Mouse (Mus musculus) brain, embryonic 14.5 days (tissue): ENCODE data around the gene Cacna2d1. TPM values are rescaled to one million over a fixed set of nuclear protein-coding genes. Genes with fewer than 3 reads are reported as not detected.
A peak's percentile ranks its signal among the peaks of the same experiment; 100 is the strongest.

ENCODE experiments used
- DNase-seq: peaks from one replicate; pipeline ENCODE4 v3.0.0-alpha.2; 2011; ENCODE audit warnings: low read depth
- CTCF ChIP-seq: fragments of 200-500 bp; IDR thresholded peaks from 2 replicates; pipeline ENCODE4 v1.5.1; 2012; ENCODE audit warnings: inconsistent platforms, mild to moderate bottlenecking, moderate library complexity, borderline replicate concordance; ENCODE audit not compliant: insufficient read depth, insufficient read length; ENCODE audit errors: extremely low read depth
- POLR2A ChIP-seq: fragments of 200-500 bp; IDR thresholded peaks from 2 replicates; pipeline ENCODE4 v1.6.1; 2012; ENCODE audit warnings: mild to moderate bottlenecking, inconsistent platforms, borderline replicate concordance; ENCODE audit not compliant: poor library complexity, insufficient read depth, insufficient read length, severe bottlenecking; ENCODE audit errors: extremely low read depth
- polyA plus RNA-seq: library from polyadenylated mRNA; depleted of rRNA; stranded (reverse); fragments of >200 nt; gene quantifications from 2 replicates; pipeline ENCODE4 v1.2.3, GENCODE M21; 2012

Cacna2d1 gene
- polyA plus RNA-seq, 1 experiment: 43.3 TPM

DNA sequence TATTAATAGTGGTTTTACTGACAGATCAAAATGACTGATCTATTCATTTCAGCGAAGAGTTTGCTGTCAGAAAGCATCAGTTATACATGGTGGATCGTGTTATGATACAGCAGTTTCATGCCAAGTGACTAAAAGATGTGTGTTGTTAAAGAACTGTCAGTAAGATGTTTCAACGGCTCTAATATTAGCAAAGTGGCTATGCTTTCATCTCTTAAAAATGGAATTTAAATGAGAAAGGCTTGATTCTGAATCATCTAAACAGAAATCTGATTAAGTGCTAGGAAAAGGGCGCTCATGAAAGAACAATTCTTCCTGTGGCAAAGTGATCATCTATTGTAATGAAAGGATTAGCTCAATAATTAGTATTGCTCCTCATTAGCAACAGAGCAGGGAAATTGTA is 287.5 kb downstream of the Cacna2d1 start:
- DNase-seq: peak; percentile 45
- TF ChIP-seq CTCF: no peak
- no peak for TF ChIP-seq POLR2A

DNA sequence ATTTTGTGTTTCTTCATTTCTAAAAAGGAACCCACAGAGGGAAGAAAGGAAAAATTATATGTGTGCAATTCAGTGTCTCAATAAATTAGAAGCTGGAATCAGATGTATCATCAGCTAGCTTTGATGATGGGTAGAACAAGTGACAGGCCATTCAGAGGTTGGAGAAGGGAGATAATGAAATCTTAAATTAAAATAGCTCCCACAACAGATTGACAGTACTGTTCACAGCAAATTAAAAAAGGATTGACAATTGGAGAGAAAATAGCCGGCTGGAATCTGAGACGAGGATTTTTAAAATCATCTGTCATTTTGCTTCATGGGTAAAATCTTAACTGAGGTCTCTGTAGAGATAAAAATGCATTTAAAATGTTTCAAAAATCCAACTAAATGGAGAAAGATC is 290.9 kb downstream of the Cacna2d1 start:
- peak; percentile 55 for DNase-seq
- TF ChIP-seq CTCF (no peak), POLR2A (no peak)

DNA sequence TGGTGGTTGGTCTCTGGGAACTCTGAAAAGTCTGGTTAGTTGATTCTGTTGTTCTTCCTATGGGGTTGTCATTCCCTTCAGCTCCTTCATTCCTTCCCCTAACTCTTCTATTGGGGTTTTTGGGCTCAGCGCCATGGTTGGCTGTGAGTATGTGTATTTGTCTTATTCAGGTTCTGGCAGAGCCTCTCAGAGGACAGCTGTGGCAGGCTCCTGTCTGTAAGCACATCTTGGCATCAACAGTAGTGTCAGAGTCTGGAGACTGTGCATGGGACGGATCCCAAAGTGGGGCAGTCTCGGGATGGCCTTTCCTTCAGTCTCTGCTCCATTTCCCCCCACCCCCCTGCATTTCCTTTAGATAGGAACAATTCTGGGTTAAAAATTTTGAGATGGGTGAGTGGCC is 294.9 kb downstream of the Cacna2d1 start:
- TF ChIP-seq POLR2A (no peak), CTCF (no peak)

DNA sequence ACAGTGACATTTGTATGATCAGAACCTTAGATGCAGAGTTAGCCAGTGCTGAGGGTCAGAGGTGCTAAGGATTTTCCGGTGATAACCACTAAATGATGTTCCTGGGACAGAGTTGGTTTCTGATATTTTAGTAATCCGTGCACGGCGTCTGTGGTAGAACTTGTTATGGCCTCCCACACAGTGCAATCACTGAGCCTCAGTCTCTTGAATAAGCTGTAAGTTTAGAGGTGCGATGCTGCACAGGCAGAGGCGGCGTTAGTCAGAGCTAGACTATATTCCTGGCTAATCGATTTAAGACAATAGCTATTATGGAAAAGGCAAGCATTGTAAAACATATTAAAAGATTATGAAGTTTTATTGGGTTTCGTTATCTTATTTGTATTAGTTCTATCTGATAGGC is 297.0 kb downstream of the Cacna2d1 start:
- no peak for DNase-seq
- TF ChIP-seq POLR2A (no peak), CTCF (no peak)

More for the DNA sequence above, 294.9 kb downstream of the Cacna2d1 start:
- peak; percentile 78 for DNase-seq

DNA sequence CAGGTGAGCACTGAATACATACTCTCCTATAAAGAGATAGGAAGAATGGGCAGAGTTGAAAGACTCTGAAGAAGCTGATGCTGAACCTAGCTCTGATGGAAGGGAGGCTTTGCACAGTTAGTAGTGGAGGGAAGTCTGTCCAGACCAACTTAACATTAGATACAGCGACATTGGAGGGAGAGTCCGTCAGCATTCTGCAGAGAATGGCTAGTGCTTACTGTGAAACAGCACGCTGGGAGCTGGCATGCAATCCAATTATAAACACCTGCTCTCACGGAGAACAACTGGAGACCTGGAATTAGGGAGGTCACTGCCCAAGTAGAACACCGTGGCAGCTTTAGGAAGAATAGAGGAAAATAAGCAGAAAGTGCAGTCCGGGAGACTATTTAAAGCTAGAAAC is 300.4 kb downstream of the Cacna2d1 start:
- TF ChIP-seq CTCF (no peak), POLR2A (no peak)

DNA sequence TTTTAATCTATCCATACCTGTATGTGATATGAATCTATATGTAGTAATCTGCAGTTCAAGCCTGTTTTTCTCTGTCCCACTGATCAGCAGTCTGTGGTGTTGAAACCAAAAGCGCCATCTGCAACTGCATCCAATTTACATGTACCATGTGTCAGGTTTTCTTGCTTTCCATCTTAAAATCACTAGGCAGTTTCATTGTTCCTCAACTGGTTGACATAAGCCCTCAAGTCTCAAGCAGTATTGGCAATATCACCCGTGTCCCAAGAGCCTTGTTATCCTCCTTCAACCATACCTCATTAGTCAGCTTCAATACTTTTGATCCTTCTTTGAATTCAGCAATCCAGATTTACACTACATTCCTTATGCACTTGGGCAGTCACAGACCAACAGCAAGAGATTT is 301.4 kb downstream of the Cacna2d1 start:
- TF ChIP-seq CTCF: no peak
- no peak for TF ChIP-seq POLR2A
- DNase-seq: peak; percentile 91

More for the DNA sequence above, 300.4 kb downstream of the Cacna2d1 start:
- peak; percentile 65 for DNase-seq

DNA sequence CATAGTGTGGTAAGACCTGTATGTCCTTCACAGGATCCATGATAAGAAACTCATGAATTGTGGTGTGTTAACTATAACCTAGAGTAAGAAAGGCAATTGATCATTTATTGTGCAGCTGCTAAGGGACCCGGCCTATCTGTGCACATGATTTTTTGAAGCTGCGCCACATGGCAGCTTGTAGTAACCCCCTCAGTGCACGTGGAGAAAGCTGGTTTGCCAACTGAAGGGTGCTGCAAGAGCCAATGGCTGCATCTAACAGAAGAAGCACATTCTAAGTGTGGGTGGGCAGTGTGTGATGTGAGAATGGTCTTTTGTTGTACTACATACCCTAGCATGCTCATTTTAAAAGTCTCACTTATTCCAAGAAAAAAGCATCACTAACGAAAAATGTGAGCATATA is 302.1 kb downstream of the Cacna2d1 start:
- DNase-seq: peak; percentile 82
- no peak for TF ChIP-seq POLR2A
- TF ChIP-seq CTCF: no peak

DNA sequence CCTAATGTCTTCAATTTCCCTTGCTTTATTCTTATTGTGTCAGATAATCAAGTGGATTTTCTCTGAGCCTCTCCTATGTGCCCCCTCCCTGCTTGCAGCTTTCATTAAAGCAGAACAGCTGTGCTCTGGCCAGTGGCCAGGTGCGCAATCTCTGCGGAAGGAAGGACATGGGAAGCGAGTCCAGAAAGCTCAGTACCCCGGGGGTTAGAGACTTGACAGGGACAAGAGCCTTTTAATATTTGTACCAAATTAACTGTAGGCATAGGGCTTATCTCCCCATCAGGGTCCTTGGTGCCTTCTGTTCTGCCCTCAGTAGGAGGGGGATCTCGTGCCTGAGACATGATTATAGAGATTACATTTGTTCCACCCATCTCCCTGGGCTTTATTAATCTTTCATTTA is 303.5 kb downstream of the Cacna2d1 start:
- TF ChIP-seq CTCF: no peak
- no peak for TF ChIP-seq POLR2A
- peak; percentile 94 for DNase-seq

DNA sequence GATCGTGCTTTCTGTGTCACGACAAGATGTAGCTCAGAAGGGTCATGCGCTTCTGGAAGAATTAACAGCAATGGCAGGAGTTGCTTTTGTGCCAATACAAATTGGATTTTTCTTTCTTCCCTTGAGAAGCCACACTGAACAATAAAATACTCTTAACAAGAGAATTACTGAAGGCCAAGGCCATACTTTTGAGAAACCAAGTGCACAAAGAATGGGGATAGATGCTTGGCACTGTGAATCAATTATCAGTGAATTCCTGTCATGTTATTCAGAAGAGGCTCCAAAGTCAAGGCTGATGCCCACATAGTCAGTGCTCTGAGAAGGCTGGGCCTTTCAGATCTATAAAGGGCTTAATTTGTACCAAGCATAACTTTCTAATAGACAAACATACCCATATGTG is 305.8 kb downstream of the Cacna2d1 start:
- no peak for TF ChIP-seq CTCF
- TF ChIP-seq POLR2A: no peak
- peak; percentile 40 for DNase-seq

DNA sequence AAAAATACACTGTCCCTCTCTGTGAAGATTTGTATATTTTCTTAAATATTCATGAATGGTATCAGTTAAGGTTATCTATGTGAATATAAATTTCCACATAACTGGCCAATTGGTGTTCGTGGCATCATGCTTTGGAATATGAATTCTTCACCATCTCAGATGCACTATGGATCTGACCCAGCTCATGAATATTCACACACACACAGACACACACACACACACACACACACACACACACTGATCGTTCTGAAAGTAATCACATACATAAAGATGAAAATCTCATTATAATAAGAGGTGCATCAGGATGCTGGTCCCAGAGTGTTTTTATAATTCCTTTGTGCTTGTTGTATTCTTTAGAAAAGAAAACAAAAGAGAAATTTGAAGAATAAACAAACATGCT is 309.1 kb downstream of the Cacna2d1 start:
- peak; percentile 56 for DNase-seq
- TF ChIP-seq POLR2A (no peak), CTCF (no peak)

DNA sequence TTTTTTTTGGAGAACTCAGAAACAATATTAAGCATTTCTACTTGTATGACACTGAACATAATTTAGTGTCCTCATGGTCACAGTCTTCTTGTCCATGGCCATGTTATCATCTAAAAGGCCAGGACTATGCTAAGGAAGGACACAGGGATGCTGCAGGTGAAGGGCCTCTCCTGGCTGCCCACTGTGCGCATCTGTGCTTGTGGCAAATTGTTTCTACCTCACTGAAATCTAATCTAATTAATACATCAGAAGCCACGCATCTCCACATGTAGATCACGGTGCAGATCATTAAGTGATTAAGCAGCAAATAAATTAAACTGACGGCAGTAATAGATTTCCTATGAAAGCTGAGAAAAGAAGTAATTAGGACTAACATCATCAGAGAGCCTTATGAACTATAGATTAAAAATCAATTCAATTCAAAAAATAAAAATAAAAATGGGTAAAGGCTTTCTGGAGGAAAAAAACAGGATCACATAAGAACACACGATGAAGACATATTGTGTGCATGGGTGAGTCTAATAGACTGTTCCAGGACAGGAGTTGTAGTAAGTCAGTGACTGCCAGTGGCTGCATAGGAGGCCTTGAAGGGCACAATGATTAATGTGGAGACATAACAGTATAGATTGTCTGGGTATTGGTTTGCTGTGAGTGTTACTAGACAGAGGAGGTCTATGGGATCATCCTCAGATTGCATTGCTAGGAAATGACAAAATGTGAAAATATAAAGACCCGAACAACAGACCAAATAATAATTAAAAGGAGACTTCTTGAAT is 318.4 kb downstream of the Cacna2d1 start:
- no peak for DNase-seq
- TF ChIP-seq CTCF (no peak), POLR2A (no peak)

DNA sequence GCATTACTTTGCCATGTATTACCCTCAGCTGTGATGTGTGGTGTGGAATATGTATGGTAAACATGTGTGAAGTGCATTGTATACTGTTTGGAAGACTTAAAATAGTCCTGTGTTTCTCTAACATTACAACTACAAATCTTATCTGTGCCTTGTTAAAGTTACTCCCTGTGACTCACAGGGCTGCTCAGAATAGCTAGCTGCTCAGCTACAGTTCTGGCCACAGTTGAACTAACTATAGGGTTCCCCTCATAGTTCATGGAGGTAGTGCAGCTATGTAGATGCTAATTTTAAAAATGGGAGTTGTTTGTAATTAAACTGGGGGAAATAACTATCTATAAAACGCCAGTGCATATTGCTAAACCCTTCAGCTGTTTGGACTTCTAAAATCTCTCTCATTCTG is 319.3 kb downstream of the Cacna2d1 start:
- DNase-seq: no peak
- TF ChIP-seq POLR2A (no peak), CTCF (no peak)
